Mouse (Mus musculus): Measurements from ENCODE around the gene Rbks.
"Not testable (repeated sequence)": the region's sequence is repeated elsewhere in the genome, so short reads cannot be mapped to it uniquely, and the experiment has no call there.

Rbks gene

DNA sequence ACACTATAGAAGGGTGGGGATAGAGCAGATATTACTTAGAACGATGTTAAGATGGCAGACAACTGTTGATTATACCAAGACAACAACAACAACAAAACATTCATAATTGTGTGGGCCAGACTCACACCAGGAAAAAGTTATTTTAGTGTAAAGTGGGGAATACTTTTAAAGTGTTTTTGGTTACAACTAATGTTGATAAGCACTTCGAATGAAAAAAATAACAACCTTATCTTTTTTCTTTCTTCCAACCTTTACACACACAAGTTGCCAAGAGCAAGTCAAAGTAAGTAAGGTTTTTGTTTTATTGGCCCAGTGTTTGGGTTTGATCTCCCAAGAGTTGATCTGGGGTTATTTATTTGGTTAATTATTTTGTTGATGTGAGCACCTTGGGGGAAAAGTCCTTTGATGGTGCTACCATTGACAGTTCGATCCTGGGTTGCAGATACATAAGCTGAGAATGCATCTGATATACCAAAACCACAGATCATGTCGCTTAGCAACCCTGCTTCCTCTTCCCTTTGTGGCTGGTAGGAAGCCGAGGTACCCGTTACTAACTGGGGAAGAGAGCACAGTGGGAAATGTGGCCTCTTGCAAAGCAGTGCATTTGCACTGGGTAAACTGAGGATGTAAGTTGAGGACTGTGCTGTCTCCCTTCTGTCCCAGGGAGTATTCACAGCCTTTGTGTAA, 82.9 kb downstream of the Rbks start:
- no peak for DNase-seq

- DNase-seq: peak; percentile 86 to 90
Observed at GRCm38 (mm10) chr5:31613852-31614286, 83.6 kb downstream of the Rbks start.

DNA sequence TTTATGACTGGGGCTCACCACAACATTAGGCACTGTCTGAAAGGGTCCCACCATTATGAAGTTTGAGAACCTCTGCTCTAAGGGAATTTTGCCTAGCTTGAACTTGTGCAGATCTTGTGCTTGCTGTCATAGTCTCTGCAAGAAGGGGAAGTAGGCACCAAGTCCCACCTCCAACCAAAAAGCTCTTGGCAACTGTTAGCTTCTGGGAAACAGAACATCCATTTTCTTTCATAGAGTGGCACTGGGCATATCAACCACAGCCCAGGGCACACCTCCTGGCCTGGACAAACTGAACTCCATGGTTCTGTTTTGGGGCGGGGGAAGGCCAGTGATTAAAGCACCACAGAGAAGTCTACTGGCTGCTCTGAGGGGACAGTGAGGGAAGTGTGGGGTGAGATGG, 86.2 kb downstream of the Rbks start:
- no peak for DNase-seq

GRCm38 (mm10) chr5:31610376-31611086, 86.9 kb downstream of the Rbks start:
- DNase-seq: no peak

GRCm38 (mm10) chr5:31606151-31606550, 91.3 kb downstream of the Rbks start:
- no peak for DNase-seq

DNA sequence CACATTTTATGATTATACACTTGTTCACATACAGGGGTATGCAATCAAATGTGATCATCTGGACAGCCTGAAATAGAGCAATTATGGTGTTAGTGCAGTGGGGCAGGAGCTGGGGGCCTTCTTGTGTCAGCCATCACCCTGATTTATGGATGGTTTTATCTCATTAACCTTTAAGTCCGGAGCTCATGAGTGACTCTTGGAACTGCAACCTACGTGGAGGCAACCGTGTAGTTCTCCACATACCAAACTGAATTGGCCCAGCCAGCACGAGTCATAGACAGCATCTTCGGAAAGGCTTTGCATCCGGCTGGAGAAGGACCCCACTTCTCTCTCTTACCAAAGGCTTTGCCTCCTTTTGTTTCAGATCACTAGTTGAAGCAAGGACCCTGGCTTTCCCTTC, 93.7 kb downstream of the Rbks start:
- no peak for DNase-seq

GRCm38 (mm10) chr5:31602377-31602776, 95.0 kb downstream of the Rbks start:
- DNase-seq: peak; percentile 13 to 19

GRCm38 (mm10) chr5:31601162-31601722, 96.2 kb downstream of the Rbks start:
- no peak for DNase-seq

GRCm38 (mm10) chr5:31599161-31599560, 98.3 kb downstream of the Rbks start:
- DNase-seq: no peak

- peak in 1 of 2 experiments; percentile 25 for DNase-seq
Observed at GRCm38 (mm10) chr5:31598579-31598978, 98.8 kb downstream of the Rbks start.

GRCm38 (mm10) chr5:31598121-31598520, 99.3 kb downstream of the Rbks start:
- no peak for DNase-seq

DNA sequence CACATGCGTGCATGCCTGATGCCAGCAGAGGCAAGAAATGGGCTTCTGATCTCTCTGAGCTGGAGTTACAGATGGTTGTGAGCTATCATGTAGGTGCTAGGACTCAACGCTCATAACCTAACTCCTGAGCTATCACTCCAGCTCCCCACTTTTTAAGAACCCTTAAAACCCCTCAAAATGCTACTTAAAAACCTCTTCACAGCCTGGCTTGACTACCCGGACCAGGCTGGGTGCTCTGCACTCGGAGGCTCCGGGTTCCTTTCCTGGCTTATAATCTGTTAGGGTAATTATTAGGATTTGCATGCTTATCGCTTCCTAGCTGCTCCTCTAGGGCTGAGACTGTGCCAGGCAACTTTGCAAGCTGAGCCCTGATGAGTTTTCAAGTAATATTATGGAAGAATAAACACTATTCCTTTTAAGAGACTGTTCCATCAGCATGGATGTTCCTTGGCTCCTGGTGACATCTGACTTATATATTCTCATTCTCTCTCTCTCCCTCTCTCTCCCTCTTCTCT, 99.9 kb downstream of the Rbks start:
- no peak for DNase-seq

DNA sequence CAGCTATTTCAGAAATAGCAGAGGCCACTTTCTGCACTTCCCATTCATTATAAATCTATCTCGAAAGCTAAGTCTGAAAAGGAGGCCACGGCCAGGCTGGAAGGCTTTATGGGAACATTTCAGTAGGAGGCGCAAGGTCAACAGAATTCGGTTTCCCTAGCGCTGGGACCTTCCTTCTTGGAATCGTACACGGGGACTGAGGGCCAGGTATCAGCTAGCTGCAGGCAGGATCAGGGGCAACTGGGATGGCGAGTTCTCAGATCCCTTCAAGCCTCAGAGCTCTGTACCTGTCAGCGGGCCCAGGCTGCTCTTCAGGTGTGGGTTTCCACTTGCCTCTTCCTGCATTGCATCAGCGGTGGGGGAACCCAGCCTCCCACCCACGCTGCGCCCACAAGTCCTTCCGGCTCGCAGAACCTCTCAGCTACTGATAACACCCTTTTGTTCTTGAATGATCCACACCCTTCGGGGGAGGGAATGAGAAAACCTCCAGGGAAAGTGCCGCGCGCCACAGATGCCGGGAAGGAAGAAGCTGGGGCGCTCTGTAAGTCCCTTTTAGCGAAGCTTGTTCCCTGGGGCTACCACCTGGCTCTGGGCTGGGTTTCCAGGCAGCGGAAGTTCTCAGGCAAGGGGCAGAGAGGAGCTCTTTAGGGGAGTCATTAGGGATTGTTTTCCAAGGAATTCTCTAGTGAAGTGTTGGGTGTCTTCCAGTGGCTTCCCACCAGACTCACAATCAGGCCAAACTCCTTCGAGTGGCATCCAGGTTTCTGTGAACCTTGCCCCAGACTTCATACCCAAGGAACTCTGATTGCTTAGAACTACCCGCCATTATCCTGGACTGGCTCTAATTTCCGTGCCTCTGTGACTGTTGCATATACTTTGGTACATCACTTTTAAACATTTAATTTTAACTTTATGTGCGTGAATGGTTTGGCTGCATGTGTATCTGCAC, 100.7 kb downstream of the Rbks start, which contains the start of gene Mrpl33:
Mrpl33 (plus strand) TSS at position 455 of the 949 bp plus-strand sequence.
- DNase-seq: peak; percentile 11 to 14

DNA sequence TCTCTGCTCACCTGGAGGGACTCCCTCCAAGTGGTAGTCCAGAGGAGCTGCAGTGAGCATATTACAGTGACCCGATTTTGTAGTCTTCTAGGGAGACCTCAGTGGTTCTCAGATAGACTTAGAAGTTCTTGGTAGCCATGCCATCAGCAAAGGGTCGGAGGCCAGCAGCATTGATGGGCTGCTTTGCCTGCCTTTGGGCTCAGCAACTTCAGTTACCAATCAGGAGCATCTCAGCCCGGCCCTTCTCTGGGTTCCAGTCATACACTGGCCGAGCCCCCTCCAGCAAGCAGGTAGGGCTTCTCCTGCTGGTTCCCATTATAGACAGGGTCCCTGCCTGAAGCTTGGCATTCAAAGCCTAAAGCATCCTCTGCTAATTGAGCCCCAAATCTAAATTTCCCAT, 101.6 kb downstream of the Rbks start:
- DNase-seq: no peak

DNA sequence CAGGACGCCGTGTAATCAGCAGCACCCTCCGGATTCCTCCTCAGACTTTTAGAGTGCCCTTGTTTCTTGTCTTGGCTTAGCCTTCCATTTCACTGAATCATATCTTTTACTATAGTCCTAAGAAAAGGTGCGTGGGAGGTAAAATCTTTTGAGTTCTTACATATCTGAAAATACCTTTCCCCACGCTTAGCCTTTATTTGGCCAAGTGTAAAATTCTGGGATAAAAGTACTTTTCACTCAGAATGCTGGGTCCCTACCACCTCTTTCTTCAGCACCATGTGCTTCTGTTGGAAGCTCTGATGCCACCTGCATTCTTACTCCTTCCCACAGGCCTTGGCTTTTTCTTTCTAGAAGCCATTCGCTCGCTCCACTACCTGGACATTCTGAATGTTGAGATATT, 106.3 kb downstream of the Rbks start:
- DNase-seq: no peak

DNA sequence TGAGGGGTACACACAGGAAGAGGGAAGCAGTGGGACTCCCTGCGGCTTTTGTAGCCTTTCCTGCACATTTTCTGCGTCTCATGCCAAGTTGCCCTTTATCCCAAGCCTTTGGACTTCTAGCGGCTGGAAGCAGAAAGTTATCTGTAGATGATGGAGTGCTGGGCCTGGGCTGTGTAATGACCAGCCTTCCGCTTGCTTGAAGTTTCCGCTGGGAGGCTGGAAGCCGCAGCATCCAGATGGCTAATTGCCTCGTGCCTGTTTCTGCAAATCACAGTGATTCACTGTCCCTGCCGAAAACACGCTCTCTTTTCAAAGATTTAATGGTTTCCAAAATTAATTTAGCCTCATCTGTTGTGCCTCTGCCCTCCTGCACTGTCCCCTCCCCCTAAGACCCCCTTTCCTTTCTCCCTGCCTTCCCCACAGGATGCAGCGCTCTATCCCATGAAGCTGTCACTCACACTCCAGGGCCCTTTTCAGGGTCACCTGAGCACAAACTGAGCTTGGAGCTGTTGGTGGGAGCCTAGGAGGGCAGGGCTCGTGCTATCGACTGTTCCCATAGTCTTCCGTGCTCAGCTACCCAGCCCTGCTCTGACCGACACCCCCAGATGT, 107.6 kb downstream of the Rbks start:
- no peak for DNase-seq

DNA sequence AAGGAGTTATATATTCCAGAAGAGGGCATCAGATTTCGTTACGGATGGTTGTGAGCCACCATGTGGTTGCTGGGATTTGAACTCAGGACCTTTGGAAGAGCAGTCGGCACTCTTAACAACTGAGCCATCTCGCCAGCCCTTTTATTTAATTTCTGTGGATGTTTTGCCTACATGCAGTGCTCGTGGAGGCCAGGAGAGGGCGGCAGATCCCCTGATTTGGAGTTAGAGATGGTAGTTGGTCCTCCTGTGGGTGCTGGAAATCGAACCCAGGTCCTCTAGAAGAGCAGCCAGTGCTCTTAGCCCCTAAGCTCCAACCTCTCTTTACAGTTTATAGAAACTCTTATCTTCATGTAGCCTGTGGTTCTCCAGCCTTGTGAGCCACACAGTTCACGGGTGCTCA, 108.8 kb downstream of the Rbks start:
- DNase-seq: not testable (repeated sequence)

DNA sequence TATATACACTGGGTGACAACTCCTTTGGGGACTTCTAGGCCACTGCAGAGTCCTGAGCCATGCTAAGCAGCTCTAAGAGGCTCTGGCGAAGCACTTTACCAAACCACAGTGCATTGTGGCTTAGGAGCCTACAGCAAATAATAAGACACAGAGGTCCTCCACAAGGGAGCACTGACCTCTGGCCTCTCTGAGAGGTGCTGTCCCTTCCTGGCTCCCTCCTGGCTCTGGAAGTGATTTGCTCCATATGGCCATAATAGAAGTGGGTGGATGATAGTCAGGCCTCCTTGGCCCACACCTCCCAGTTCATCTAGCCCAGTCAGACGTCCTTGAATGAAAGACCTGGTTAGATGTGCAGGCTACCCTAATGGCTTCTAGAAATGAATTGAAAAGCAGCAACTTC, 109.4 kb downstream of the Rbks start:
- no peak for DNase-seq

- peak; percentile 24 to 50 for DNase-seq
Observed at GRCm38 (mm10) chr5:31585526-31585925, 111.9 kb downstream of the Rbks start.

GRCm38 (mm10) chr5:31583261-31583660, 114.2 kb downstream of the Rbks start:
- peak; percentile 84 to 91 for DNase-seq

DNA sequence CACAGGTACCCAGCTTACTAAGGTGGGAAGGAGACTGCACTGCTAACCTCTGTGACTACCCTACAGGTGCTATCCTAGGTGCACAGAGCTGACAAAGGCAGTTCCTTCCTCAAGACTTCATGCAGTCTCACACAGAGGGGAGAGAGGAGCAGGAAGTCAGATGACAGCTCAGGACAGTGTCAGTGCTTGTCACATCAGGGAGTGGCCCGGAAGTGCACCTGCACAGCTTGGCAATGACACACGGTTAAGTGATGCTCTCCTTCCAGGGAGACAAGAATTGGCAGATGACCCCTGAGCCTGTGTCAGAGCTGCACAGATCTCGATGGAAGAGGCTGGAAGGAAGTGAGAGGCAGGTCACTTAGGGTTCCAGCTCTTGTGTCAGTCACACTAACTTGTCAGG, 115.5 kb downstream of the Rbks start:
- DNase-seq: no peak

GRCm38 (mm10) chr5:31581263-31581662, 116.2 kb downstream of the Rbks start:
- no peak for DNase-seq

Measured in kidney, adult 8-10 months (tissue).